Mouse (Mus musculus): ENCODE measurements around the gene Zmiz1.

DNA sequence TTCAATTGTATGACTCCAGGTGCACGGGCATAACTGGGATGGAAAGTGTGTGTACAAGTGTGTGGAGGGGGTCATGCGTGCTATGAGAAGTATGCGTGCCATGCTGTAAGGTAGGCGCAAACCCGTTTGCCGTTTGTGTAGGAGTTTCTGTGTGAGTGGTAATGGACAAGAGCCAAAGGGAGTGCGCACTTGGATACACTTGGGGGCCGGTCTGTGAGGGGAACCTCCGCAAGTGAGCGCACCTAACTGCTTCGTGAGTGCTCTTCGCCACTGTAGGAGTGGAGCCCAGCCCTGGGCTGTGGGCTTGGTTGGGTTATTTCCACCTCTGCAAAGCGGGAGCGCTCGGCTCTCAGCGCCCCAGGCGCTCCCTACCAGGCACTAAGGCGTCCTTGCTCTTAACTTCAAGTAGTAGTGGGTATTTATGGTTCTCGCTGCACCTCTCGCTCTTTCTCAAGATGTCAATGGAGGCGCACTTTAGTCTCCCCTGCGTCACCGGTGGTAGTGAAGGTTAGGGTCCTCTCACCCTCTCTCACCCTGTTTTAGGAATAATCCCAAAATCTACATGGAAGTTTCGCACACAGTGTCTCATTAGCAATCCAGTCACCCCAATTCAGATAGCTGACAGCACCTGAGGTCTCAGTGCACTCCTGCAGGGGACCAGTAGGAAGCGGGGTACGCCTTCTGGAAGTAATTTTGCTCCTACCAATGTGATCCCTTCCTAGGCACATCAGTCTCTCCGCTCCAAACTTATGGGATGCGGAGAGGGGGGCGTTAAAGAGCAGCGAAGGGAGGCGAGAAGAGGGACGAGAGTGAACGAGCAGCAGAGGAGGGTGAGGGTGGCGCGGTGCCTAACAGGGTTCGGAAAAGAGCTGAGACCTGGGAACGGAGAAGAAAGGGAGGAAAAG, 622 bp upstream of the Zmiz1 start:
- TF ChIP-seq GATA1 (IDR thresholded peaks at IDR 0.05; ENCODE audit: borderline replicate concordance, low read length): no peak
- TF ChIP-seq FLI1 (IDR thresholded peaks at IDR 0.05; ENCODE audit: low read length): no peak
